Mouse (Mus musculus) ovary, postnatal 36 days (tissue): ENCODE results near the gene Slc25a5.

Experiments used
- DNase-seq: peaks from one replicate; pipeline ENCODE4 v3.0.0; 2022; ENCODE audit warnings: low spot score, mixed read lengths

Slc25a5 gene

GRCm38 (mm10) chrX:36839391-36839790 is 43.9 kb downstream of the Slc25a5 start:
- DNase-seq: no peak

- DNase-seq: no peak
These were observed 46.2 kb downstream of the Slc25a5 start for GRCm38 (mm10) chrX:36841698-36842097.

- no peak for DNase-seq
These were observed 48.0 kb downstream of the Slc25a5 start for GRCm38 (mm10) chrX:36843346-36843990.

GRCm38 (mm10) chrX:36847152-36847551 is 51.7 kb downstream of the Slc25a5 start:
- no peak for DNase-seq
